7 mouse cellular contexts compared by ENCODE assay signal in the genomic region with DNA sequence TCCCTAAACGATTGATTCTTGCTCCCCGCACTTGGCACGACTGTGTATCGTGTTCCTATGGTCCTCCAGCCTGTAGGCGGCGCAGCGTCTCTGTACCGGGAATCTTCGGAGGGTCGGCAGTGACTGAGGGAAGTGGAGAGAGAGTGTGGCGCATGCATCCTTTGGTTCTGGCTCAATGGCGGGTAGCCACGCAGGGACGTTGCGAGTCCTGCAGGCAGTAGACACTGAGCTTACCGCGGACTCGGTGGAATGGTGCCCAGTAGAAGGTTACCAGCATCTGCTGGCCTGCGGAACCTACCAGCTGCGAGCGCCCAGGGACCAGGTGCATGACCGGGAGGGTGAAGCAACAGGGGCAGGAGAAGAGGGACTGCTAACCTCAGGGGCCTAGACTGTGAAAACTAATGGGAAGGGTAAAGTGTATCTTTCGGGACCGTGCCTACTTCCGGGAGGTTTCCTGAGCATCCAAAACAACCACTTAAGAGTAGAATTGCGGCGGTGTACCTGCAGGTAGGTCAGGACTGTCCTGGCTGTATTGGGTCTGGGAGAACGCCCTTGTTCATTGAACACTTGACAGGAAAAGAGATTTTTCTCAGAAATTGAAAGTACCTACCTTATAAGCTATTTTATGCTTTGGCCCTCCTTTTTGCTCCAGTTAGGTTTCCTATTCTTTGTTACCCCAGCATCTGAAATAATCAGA. TPM values are rescaled to one million over a fixed set of nuclear protein-coding genes. Genes with fewer than 3 reads are reported as not detected.
DNase-seq lines count a peak whose midpoint lies in the region; ATAC-seq lines count a peak whose summit lies in the region.

TSS of gene Dph7 (plus strand) at position 97 of the 697 bp plus-strand sequence.

- peak within 1 kb of the TSS; percentile 91 for H3K9ac ChIP-seq in intestine, embryonic 16.5 days (ENCODE audit: low read depth, low read length)
- peak within 1 kb of the TSS; percentile 94 for H3K9ac ChIP-seq in midbrain, embryonic 11.5 days (ENCODE audit: low read length)

- peak within 1 kb of the TSS; percentile 72 for H3K4me2 ChIP-seq in intestine, embryonic 16.5 days (ENCODE audit: low read depth, low read length)
- peak within 1 kb of the TSS; percentile 74 for H3K4me2 ChIP-seq in midbrain, embryonic 11.5 days

- WGBS in intestine, embryonic 16.5 days: under 1% methylated on average over 28 of the region's 28 CpGs
- 1% methylated on average over 28 of the region's 28 CpGs for WGBS in midbrain, embryonic 11.5 days

- no peak within 1 kb of the TSS for H3K27ac ChIP-seq in intestine, embryonic 16.5 days (ENCODE audit: low read length)
- H3K27ac ChIP-seq in midbrain, embryonic 11.5 days (ENCODE audit: low read depth, low read length): no peak within 1 kb of the TSS

- peak; percentile 96 for ATAC-seq in intestine, embryonic 16.5 days
- peak; percentile 90 for ATAC-seq in midbrain, embryonic 11.5 days (ENCODE audit: low FRiP score)

- H3K36me3 ChIP-seq in intestine, embryonic 16.5 days (ENCODE audit: control insufficient read depth, insufficient read depth, low read length): peaks cover 12% of the 10 kb centered on the region
- peaks cover 17% of the 10 kb centered on the region for H3K36me3 ChIP-seq in midbrain, embryonic 11.5 days (ENCODE audit: control insufficient read depth, insufficient read depth, low read length)

- no peaks in the 10 kb centered on the region for H3K27me3 ChIP-seq in intestine, embryonic 16.5 days (replicated peaks; ENCODE audit: control insufficient read depth, insufficient read depth, low read length)
- no peaks in the 10 kb centered on the region for H3K27me3 ChIP-seq in midbrain, embryonic 11.5 days (ENCODE audit: control insufficient read depth, insufficient read depth, low read length)

- H3K9me3 ChIP-seq in intestine, embryonic 16.5 days (ENCODE audit: control insufficient read depth, low read length): no peaks in the 10 kb centered on the region
- H3K9me3 ChIP-seq in midbrain, embryonic 11.5 days (ENCODE audit: control insufficient read depth, low read length): no peaks in the 10 kb centered on the region

- intact Hi-C loops in gastrocnemius, postnatal 36 days (cut with DNase I): no loop called here
- intact Hi-C loops in left cerebral cortex, postnatal 36 days (cut with DNase I): no loop called here

- H3K4me1 ChIP-seq in intestine, embryonic 16.5 days (ENCODE audit: control insufficient read depth, insufficient read depth, low read length): peaks cover 9% of the 10 kb centered on the region
- H3K4me1 ChIP-seq in midbrain, embryonic 11.5 days (ENCODE audit: control insufficient read depth, insufficient read depth, low read length): peaks cover 6% of the 10 kb centered on the region

- peak within 1 kb of the TSS; percentile 88 for H3K4me3 ChIP-seq in intestine, embryonic 16.5 days (ENCODE audit: low read length)
- peak within 1 kb of the TSS; percentile 85 for H3K4me3 ChIP-seq in midbrain, embryonic 11.5 days (ENCODE audit: low read depth, low read length)

- DNase-seq in adrenal gland, adult 18-20 months (ENCODE audit: low spot score in 2 of 2): peak; percentile 77 to 83
- peak; percentile 92 for DNase-seq in embryo, embryonic 11 days
- peak; percentile 76 to 78 for DNase-seq in gastrocnemius, postnatal 36 days
- peak; percentile 87 to 88 for DNase-seq in left cerebral cortex, postnatal 36 days (ENCODE audit: low spot score in 2 of 2)
- peak; percentile 99 for DNase-seq in midbrain, embryonic 11.5 days (ENCODE audit: low spot score, missing footprints)
- peak; percentile 55 for DNase-seq in skeletal muscle tissue, adult 2 months (ENCODE audit: low read depth, low spot score)

RNA-seq across cellular contexts. Expression of gene Dph7, which starts in this region (rescaled TPM):
- total RNA-seq in adrenal gland, adult 18-20 months (2021): 10 to 100 TPM in 1 of 2 experiments, 1 to 10 TPM in 1; 6.6 to 10.8 TPM
- total RNA-seq in gastrocnemius, postnatal 36 days (2021): 1 to 10 TPM; 3.1 to 3.5 TPM
- polyA plus RNA-seq in intestine, embryonic 16.5 days (2015; fragmentation: Nextera tagmentation; extraction: Ambion mirVana): 16.9 and 20.6 TPM in 2 replicates
- total RNA-seq in left cerebral cortex, postnatal 36 days (2021): 10 to 100 TPM; 28.4 to 34.6 TPM
- polyA plus RNA-seq in midbrain, embryonic 11.5 days (2014; fragmentation: Nextera tagmentation; extraction: Ambion mirVana): 32.6 and 33.0 TPM in 2 replicates
